Mouse (Mus musculus): ENCODE measurements at regions not wholly inside any gene's neighbourhood (a gene's known extent, or its start where the extent isn't known, plus 50 kb on each side); places are given as distances from the start of the nearest gene placed in this dataset.

DNA sequence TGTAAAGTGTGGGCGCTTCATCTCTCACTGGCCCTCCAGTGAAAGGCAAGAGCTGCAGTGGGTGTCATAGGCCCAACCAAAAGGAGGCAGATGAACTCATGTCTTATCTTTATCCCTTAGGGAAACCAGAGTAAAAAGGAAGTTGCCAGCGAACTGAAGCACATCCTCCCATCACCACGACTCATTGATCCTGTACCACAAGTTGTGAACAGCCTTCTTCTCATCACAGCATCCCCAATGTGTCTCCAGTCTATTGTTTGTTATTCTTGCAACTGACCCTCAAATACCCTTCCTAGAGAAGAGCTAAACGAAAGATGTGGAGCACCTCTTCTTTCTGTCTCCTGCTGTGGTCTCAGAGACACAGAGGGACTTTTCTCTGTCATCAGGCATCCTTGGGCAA lies 570.5 kb upstream of the Cdh5 start:
- TF ChIP-seq POLR2A (IDR thresholded peaks at IDR 0.05; ENCODE audit: low read depth, low read length): no peak
- TF ChIP-seq CTCF (IDR thresholded peaks at IDR 0.05; ENCODE audit: borderline replicate concordance, insufficient read depth, low read length): no peak
